Mouse (Mus musculus) heart, embryonic 11.5 days (tissue): ENCODE measurements at regions not wholly inside any gene's neighbourhood (a gene's known extent, or its start where the extent isn't known, plus 50 kb on each side); places are given as distances from the start of the nearest gene placed in this dataset.
A peak's percentile ranks its signal among the peaks of the same experiment; 100 is the strongest.

ENCODE experiments used
- ATAC-seq: fragments of 200-750 bp; cut with Nextera tagmentation; replicated peaks from 2 replicates; pipeline ENCODE4 v1.8.0; 2017; ENCODE audit warnings: moderate library complexity; ENCODE audit not compliant: insufficient number of reproducible peaks, low FRiP score, low TSS enrichment
- H3K27ac ChIP-seq: fragments of 300-500 bp; sonication (generic); 2 replicates; pipeline ENCODE4 v1.5.1; 2014; ENCODE audit warnings: mild to moderate bottlenecking, low read depth, low read length
- H3K27me3 ChIP-seq: fragments of 300-500 bp; sonication (generic); 2 replicates; pipeline ENCODE4 v1.6.1; 2014; ENCODE audit warnings: mild to moderate bottlenecking, low read length, mixed read lengths; ENCODE audit not compliant: control insufficient read depth, insufficient read depth
- H3K36me3 ChIP-seq: fragments of 300-500 bp; sonication (generic); 2 replicates; pipeline ENCODE4 v1.6.1; 2014; ENCODE audit warnings: mild to moderate bottlenecking, low read length, moderate library complexity, mixed read lengths; ENCODE audit not compliant: control insufficient read depth, insufficient read depth
- H3K4me1 ChIP-seq: fragments of 300-500 bp; sonication (generic); 2 replicates; pipeline ENCODE4 v1.6.1; 2014; ENCODE audit warnings: low read length; ENCODE audit not compliant: control insufficient read depth, insufficient read depth
- H3K4me2 ChIP-seq: fragments of 300-500 bp; sonication (generic); 2 replicates; pipeline ENCODE4 v1.6.1; 2014; ENCODE audit warnings: mild to moderate bottlenecking, moderate library complexity
- H3K4me3 ChIP-seq: fragments of 300-500 bp; sonication (generic); 2 replicates; pipeline ENCODE4 v1.5.1; 2014; ENCODE audit warnings: low read depth, low read length
- H3K9ac ChIP-seq: fragments of 300-500 bp; sonication (generic); 2 replicates; pipeline ENCODE4 v1.6.1; 2014; ENCODE audit warnings: mild to moderate bottlenecking, low read depth, low read length, moderate library complexity
- H3K9me3 ChIP-seq: fragments of 300-500 bp; sonication (generic); replicated peaks from 2 replicates; pipeline ENCODE4 v1.6.1; 2016; ENCODE audit warnings: low read length; ENCODE audit not compliant: control insufficient read depth
- WGBS: fragments of 180-500 bp; shearing (Covaris S2); extraction: QIAGEN DNeasy Blood & Tissue Kit; methylation state at CpG from one replicate; pipeline ENCODE4 v1.1.7; 2014; ENCODE audit not compliant: insufficient replicate concordance; 5-methylcytosine and 5-hydroxymethylcytosine counted together

DNA sequence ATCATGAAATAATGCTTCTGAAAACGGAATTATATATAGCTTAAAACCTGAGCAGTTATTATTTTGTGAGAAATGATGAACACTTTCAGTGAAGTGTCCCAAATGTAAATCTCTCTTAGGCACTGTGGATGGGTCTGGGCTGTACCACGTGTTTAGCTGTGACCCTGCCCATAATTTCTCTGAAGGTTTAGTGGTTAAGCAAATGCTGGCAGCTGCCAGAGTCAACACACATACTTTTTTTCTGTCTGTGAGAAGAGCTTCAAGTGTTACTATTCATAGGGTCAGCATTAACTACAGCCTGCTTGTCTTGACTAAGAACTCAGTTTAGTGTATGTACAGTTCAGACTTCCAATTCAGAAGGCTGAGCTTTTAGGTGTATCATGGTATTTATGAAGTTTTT, 126.8 kb upstream of the Rnpc3 start:
- WGBS = 40% methylated on average over 2 of the region's 2 CpGs
- Histone ChIP-seq H3K4me2 (no peak overlapping the region), H3K9me3 (no peaks in the 10 kb centered on the region), H3K4me3 (no peak overlapping the region), H3K27me3 (no peaks in the 10 kb centered on the region), H3K36me3 (no peaks in the 10 kb centered on the region), H3K4me1 (no peaks in the 10 kb centered on the region), H3K9ac (no peak overlapping the region), H3K27ac (no peak overlapping the region)
- ATAC-seq = peak; percentile 68
